Mouse (Mus musculus) adipose tissue, adult 10 weeks (tissue): ENCODE results near the gene Cypt4. TPM values are rescaled to one million over a fixed set of nuclear protein-coding genes. Genes with fewer than 3 reads are reported as not detected.

Experiments
- polyA plus RNA-seq: library from polyadenylated mRNA; stranded (reverse); fragments of 350-450 nt; fragmentation: Illumina TruSeq; extraction: RNeasy Lipid Tissue Mini Kit (QIAGEN cat#74804); gene quantifications from one replicate; pipeline ENCODE4 v1.2.3, GENCODE M21; 2014; ENCODE audit warnings: low read depth, low replicate concordance

Cypt4 gene
- polyA plus RNA-seq, result 8.2 TPM

GRCm38 (mm10) chr9:24624896-24625295 is at the start of gene Cypt4:
TSS of gene Cypt4 (plus strand) at chr9:24625196.

Other genes with a start within 250 kb of the Cypt4 start
- 11.4 TPM for gene Dpy19l1, start 122.1 kb upstream of the Cypt4 start, polyA plus RNA-seq
- 2.3 TPM for gene Dpy19l2, start 71.1 kb downstream of the Cypt4 start, polyA plus RNA-seq
- not detected for gene Tbx20, start 149.1 kb downstream of the Cypt4 start, polyA plus RNA-seq